Mouse (Mus musculus): ENCODE results near the gene Adcy1.

Gene Adcy1

GRCm38 (mm10) chr11:7063001-7063584 is at the start of gene Adcy1:
Adcy1 (plus strand) TSS chr11:7063489.
- ATAC-seq (ENCODE audit: low TSS enrichment): peak; percentile 14; the same call in 1 of the 2 replicates

- ATAC-seq (ENCODE audit: low TSS enrichment): peak; percentile 64
Observed at GRCm38 (mm10) chr11:7016907-7017306, 46.4 kb upstream of the Adcy1 start.

- peak; percentile 85 for ATAC-seq (ENCODE audit: low TSS enrichment)
Observed at GRCm38 (mm10) chr11:7018078-7018477, 45.2 kb upstream of the Adcy1 start.

- ATAC-seq (ENCODE audit: low TSS enrichment): peak; percentile 48
Observed at GRCm38 (mm10) chr11:7019006-7019525, 44.2 kb upstream of the Adcy1 start.

- ATAC-seq (ENCODE audit: low TSS enrichment): no peak
Observed at GRCm38 (mm10) chr11:7033063-7033462, 30.2 kb upstream of the Adcy1 start.

- peak; percentile 82 for ATAC-seq (ENCODE audit: low TSS enrichment)
Observed at GRCm38 (mm10) chr11:7039722-7040121, 23.6 kb upstream of the Adcy1 start.

GRCm38 (mm10) chr11:7040801-7041200 is 22.5 kb upstream of the Adcy1 start:
- ATAC-seq (ENCODE audit: low TSS enrichment): no peak

GRCm38 (mm10) chr11:7047176-7047575 is 16.1 kb upstream of the Adcy1 start:
- 0 out of 2 replicates have a peak, but pooled peaks have one; percentile 9 for ATAC-seq (ENCODE audit: low TSS enrichment)

GRCm38 (mm10) chr11:7047584-7047983 is 15.7 kb upstream of the Adcy1 start:
- no peak for ATAC-seq (ENCODE audit: low TSS enrichment)

GRCm38 (mm10) chr11:7053710-7054109 is 9.6 kb upstream of the Adcy1 start:
- ATAC-seq (ENCODE audit: low TSS enrichment): no peak

- no peak for ATAC-seq (ENCODE audit: low TSS enrichment)
Observed at GRCm38 (mm10) chr11:7054662-7055265, 8.5 kb upstream of the Adcy1 start.

- ATAC-seq (ENCODE audit: low TSS enrichment): peak; percentile 77
Observed at GRCm38 (mm10) chr11:7055455-7056017, 7.8 kb upstream of the Adcy1 start.

- no peak for ATAC-seq (ENCODE audit: low TSS enrichment)
Observed at GRCm38 (mm10) chr11:7056121-7056520, 7.2 kb upstream of the Adcy1 start.

- ATAC-seq (ENCODE audit: low TSS enrichment): peak; percentile 73
Observed at GRCm38 (mm10) chr11:7057781-7058180, 5.5 kb upstream of the Adcy1 start.

- no peak for ATAC-seq (ENCODE audit: low TSS enrichment)
Observed at GRCm38 (mm10) chr11:7061961-7062360, 1.3 kb upstream of the Adcy1 start.

- no peak for ATAC-seq (ENCODE audit: low TSS enrichment)
Observed at GRCm38 (mm10) chr11:7062566-7062965, 723 bp upstream of the Adcy1 start.

GRCm38 (mm10) chr11:7063681-7064267 is 485 bp downstream of the Adcy1 start:
- ATAC-seq (ENCODE audit: low TSS enrichment): peak; percentile 14

GRCm38 (mm10) chr11:7064484-7065185 is 1.3 kb downstream of the Adcy1 start:
- ATAC-seq (ENCODE audit: low TSS enrichment): 0 out of 2 replicates have a peak, but pooled peaks have one; percentile 13

- ATAC-seq (ENCODE audit: low TSS enrichment): 0 out of 2 replicates have a peak, but pooled peaks have one; percentile 7
Observed at GRCm38 (mm10) chr11:7065388-7065787, 2.1 kb downstream of the Adcy1 start.

GRCm38 (mm10) chr11:7065876-7066275 is 2.6 kb downstream of the Adcy1 start:
- no peak for ATAC-seq (ENCODE audit: low TSS enrichment)

GRCm38 (mm10) chr11:7067263-7067662 is 4.0 kb downstream of the Adcy1 start:
- ATAC-seq (ENCODE audit: low TSS enrichment): no peak
